Mouse (Mus musculus) right cerebral cortex, postnatal 4 days (tissue): ENCODE data around the gene Mapk8ip3.

ENCODE experiments used
- DNase-seq: peaks from one replicate; pipeline ENCODE4 v3.0.0-alpha.2; 2022

The Mapk8ip3 gene

DNA sequence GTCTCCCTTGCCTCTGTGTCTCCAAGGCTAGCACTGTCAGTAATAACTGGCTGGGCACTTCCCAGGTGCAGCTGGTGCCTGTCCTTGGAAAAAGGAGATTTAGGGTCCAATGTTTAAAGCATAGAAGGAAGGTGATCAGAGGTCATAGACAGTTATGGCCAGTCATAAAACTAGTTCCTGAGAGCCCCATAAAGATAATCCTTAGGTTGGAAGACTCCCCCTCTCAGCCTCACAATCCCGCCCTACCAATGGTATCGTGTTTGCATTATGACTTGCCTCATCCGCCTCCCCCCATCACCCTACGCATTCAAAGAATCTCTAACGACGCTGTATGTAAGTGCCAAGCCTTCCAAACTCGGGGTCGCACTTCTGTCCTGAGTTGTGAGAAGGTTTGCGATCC is 92.3 kb downstream of the Mapk8ip3 start:
- DNase-seq, result no peak

DNA sequence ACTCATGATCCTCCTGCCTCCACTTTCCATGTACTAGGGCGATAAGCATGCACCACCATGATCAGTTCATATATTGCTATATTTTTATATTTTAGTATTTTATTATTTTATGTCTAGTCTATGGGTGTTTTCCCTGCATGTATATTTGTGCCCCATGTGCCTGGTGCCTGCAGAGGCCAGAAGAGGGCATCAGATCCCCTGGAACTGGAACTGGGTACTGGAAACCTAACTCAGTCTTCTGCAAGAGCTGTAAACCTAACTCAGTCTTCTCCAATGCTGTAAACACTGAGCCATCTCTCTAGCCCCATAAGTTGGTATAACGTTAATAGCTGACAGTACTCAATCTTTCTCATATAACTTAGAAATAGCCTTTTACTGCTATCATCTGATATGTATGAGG is 94.1 kb downstream of the Mapk8ip3 start:
- DNase-seq, result no peak
